Mouse (Mus musculus) forebrain, postnatal 0 days (tissue): ENCODE data around the gene Dctd. TPM values are rescaled to one million over a fixed set of nuclear protein-coding genes. Genes with fewer than 3 reads are reported as not detected.

ENCODE experiments used
- ATAC-seq: fragments of 200-750 bp; cut with Nextera tagmentation; 2 replicates; pipeline ENCODE4 v1.8.0; 2017; ENCODE audit warnings: mild to moderate bottlenecking, moderate library complexity
- DNase-seq: peaks from one replicate; pipeline ENCODE4 v3.0.0-alpha.2; 2015
- H3K27ac ChIP-seq: fragments of 300-500 bp; sonication (generic); 2 replicates; pipeline ENCODE4 v1.5.1; 2014; ENCODE audit warnings: low read depth, mild to moderate bottlenecking, antibody characterized with exemption, low read length, moderate library complexity, mixed read lengths
- H3K27me3 ChIP-seq: fragments of 300-500 bp; sonication (generic); 2 replicates; pipeline ENCODE4 v1.6.1; 2014; ENCODE audit warnings: mild to moderate bottlenecking, low read length, mixed read lengths; ENCODE audit not compliant: insufficient read depth
- H3K36me3 ChIP-seq: fragments of 300-500 bp; sonication (generic); 2 replicates; pipeline ENCODE4 v1.6.1; 2014; ENCODE audit warnings: mild to moderate bottlenecking, moderate library complexity; ENCODE audit not compliant: insufficient read depth
- H3K4me1 ChIP-seq: fragments of 300-500 bp; sonication (generic); 2 replicates; pipeline ENCODE4 v1.6.1; 2014; ENCODE audit warnings: antibody characterized with exemption; ENCODE audit not compliant: insufficient read depth
- H3K4me2 ChIP-seq: fragments of 300-500 bp; sonication (generic); 2 replicates; pipeline ENCODE4 v1.6.1; 2014; ENCODE audit warnings: low read depth, mild to moderate bottlenecking, moderate library complexity
- H3K4me3 ChIP-seq: fragments of 300-500 bp; sonication (generic); 2 replicates; pipeline ENCODE4 v1.5.1; 2014; ENCODE audit warnings: low read depth, low read length, mixed read lengths
- H3K9ac ChIP-seq: fragments of 300-500 bp; sonication (generic); 2 replicates; pipeline ENCODE4 v1.6.1; 2014; ENCODE audit warnings: mild to moderate bottlenecking
- H3K9me3 ChIP-seq: fragments of 300-500 bp; sonication (generic); 2 replicates; pipeline ENCODE4 v1.6.1; 2016; ENCODE audit warnings: low read length
- CTCF ChIP-seq: sonication (generic); IDR thresholded peaks from 2 replicates; pipeline ENCODE4 v1.5.1; 2016; ENCODE audit warnings: antibody characterized with exemption, control low read depth, low read depth
- WGBS: fragments of 180-500 bp; shearing (Covaris S2); extraction: QIAGEN DNeasy Blood & Tissue Kit; methylation state at CpG from one replicate; pipeline ENCODE4 v1.1.7; 2014; 5-methylcytosine and 5-hydroxymethylcytosine counted together
- polyA plus RNA-seq: library from polyadenylated mRNA; unstranded; fragments of >200 nt; fragmentation: Nextera tagmentation; extraction: Ambion mirVana; gene quantifications from 2 replicates; pipeline ENCODE4 v1.2.1, GENCODE M21; 2015
- total RNA-seq: library from RNA; depleted of rRNA; stranded (reverse); fragments of >200 nt; gene quantifications from 2 replicates; pipeline ENCODE4 v1.2.3, GENCODE M21; 2014

The Dctd gene
- total and polyA plus RNA-seq, 2 experiments from 2014 or later = 13.9 to 21.5 TPM

- peaks cover 5% of the 10 kb centered on the region for H3K4me1 ChIP-seq
- peak; percentile 85 for TF ChIP-seq CTCF
Measured at GRCm38 (mm10) chr8:48097131-48097794, 1.6 kb upstream of the Dctd start.

DNA sequence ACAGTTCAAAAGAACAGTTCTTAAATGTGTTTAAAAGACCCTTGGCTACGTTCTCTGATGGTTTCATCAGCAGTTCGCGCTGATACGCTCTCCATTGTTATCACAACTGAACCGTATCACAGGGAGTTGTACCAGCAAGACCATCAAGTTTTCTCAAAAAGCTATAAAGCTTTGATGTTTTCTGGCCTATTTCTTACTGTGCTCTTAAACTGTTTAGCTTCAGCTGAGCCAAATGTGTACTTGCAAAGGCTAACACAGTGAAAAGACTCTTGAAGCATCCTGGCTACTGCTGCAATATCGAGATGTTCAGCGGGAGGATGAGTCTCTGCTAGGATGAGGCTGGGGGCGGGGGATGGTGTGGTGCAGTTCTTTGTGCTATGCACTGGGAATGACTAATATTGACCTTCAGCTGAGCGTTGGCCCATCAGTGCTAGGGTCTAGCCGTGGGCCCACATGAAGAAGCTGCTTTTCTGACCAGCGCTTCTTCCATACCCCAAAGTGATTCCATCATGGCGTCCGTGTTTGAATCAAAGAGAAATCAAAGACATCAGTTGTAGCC, 732 bp upstream of the Dctd start:
- peak overlapping the region; percentile 29; the same call in 1 of the 2 replicates for H3K27ac ChIP-seq
- H3K27me3 ChIP-seq = no peaks in the 10 kb centered on the region
- H3K9me3 ChIP-seq = no peaks in the 10 kb centered on the region
- peak overlapping the region; percentile 59 for H3K4me2 ChIP-seq
- DNase-seq (peak; percentile 55), ATAC-seq (0 out of 2 replicates have a peak, but pooled peaks have one; percentile 3)
- 52% methylated on average over 13 of the region's 13 CpGs for WGBS
- peak overlapping the region; percentile 47 for H3K9ac ChIP-seq
- TF ChIP-seq CTCF = no peak
- H3K36me3 ChIP-seq = no peaks in the 10 kb centered on the region
- H3K4me1 ChIP-seq = peaks cover 5% of the 10 kb centered on the region
- peak overlapping the region; percentile 32 for H3K4me3 ChIP-seq

More at GRCm38 (mm10) chr8:48097131-48097794, 1.6 kb upstream of the Dctd start:
- WGBS = 9% methylated on average over 21 of the region's 21 CpGs
- peak overlapping the region; percentile 59 for H3K4me2 ChIP-seq
- ATAC-seq (peak; percentile 91), DNase-seq (peak; percentile 90)
- H3K9me3 ChIP-seq = no peaks in the 10 kb centered on the region
- no peaks in the 10 kb centered on the region for H3K27me3 ChIP-seq
- peak overlapping the region; percentile 54 for H3K27ac ChIP-seq
- H3K9ac ChIP-seq = peak overlapping the region; percentile 47
- no peaks in the 10 kb centered on the region for H3K36me3 ChIP-seq
- H3K4me3 ChIP-seq = peak overlapping the region; percentile 32

- 61% methylated on average over 14 of the region's 14 CpGs for WGBS
- Histone ChIP-seq H3K4me1 (peaks cover 5% of the 10 kb centered on the region), H3K27ac (no peak overlapping the region), H3K4me2 (no peak overlapping the region), H3K27me3 (no peaks in the 10 kb centered on the region), H3K9me3 (no peaks in the 10 kb centered on the region), H3K36me3 (no peaks in the 10 kb centered on the region), H3K4me3 (no peak overlapping the region), H3K9ac (no peak overlapping the region)
- TF ChIP-seq CTCF = no peak
- DNase-seq (no peak), ATAC-seq (no peak)
Measured at GRCm38 (mm10) chr8:48100100-48100787, 1.4 kb downstream of the Dctd start.

DNA sequence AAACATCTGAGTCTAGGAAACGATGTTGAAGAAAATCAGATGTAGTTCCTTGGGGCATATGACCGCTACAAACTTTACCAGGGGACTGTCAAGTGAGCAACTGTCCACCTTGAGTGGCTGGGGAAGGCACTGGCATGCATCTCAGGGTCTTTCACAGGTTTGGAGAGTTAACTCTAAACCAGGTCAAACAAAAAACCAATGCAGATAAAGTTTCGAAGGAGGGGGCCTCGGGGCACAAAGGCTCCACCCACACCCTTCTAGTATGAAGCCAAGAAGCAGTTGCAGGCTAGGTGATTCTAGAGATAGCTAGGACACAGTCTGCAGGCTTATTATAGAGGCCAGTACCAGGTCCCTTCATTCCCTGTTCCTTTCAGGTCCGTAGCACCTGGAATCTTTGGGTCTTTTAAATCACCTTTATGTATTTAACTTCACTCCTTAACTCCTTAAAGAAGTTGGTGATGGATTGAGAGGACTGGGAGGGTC, 10.5 kb downstream of the Dctd start:
- DNase-seq (no peak), ATAC-seq (0 out of 2 replicates have a peak, but pooled peaks have one; percentile 6)
- no peaks in the 10 kb centered on the region for H3K27me3 ChIP-seq
- H3K9me3 ChIP-seq = no peaks in the 10 kb centered on the region
- H3K4me3 ChIP-seq = peak overlapping the region; percentile 77
- H3K4me2 ChIP-seq = peak overlapping the region; percentile 84
- no peaks in the 10 kb centered on the region for H3K36me3 ChIP-seq
- whole genome bisulfite sequencing = 37% methylated on average over 5 of the region's 5 CpGs
- 0 out of 2 replicates have a peak, but pooled peaks cover 4% of the 10 kb centered on the region for H3K4me1 ChIP-seq
- H3K9ac ChIP-seq = peak overlapping the region; percentile 67
- no peak for TF ChIP-seq CTCF
- no peak overlapping the region for H3K27ac ChIP-seq

DNA sequence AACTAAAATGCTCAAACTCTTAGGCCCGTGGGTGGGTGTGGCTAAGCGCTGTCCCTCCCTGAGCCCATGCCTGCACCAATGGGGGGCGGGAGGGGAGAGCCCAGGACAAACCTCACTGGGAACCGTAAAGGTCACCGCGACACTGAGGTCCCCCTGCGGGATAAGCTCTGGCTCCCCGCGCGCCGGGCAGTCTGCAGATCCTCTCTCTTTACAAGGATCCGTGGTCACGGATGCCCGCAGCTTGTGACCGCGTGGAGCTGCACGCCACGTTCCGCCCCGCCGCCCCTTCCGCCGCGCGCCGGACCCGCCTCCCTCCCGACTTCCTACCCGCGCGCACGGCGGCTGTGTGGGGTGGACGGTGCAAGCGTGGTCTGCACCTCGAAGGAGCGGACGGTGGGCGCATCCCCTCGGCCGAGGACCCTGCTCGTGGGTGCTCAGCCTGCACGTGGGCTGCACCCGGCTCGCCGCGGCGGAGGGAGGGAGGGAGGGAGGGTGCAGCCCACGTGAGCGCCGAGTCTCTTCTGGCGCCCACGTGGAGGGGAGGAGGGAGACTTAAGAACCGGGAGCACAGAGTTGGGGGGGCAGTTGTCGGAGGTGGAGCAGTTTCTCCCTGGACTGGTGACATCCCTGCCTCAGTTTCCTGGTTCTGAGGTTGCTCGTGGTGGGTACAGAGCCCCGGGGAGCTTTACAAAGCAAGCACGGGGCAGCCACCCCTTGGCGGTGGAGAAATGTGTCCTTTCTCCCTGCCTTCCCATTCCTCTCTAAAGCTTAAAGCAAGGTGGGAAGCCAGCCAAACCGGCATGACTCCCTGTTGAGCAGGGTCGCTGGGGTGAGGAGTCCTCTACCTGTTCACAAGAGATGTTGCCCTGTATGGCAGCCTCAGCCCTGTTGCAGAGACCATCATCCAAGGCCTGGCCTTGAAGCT, 11.2 kb downstream of the Dctd start:
- peak overlapping the region; percentile 77 for H3K4me3 ChIP-seq
- peak overlapping the region; percentile 84 for H3K4me2 ChIP-seq
- H3K4me1 ChIP-seq = 0 out of 2 replicates have a peak, but pooled peaks cover 4% of the 10 kb centered on the region
- peak; percentile 78 for DNase-seq
- 4% methylated on average over 57 of the region's 61 CpGs for WGBS
- H3K27me3 ChIP-seq = no peaks in the 10 kb centered on the region
- H3K36me3 ChIP-seq = no peaks in the 10 kb centered on the region
- peak overlapping the region; percentile 67 for H3K9ac ChIP-seq
- peak; percentile 94 for ATAC-seq
- no peak for TF ChIP-seq CTCF
- H3K9me3 ChIP-seq = no peaks in the 10 kb centered on the region
- H3K27ac ChIP-seq = peak overlapping the region; percentile 41; the same call in 1 of the 2 replicates

GRCm38 (mm10) chr8:48114591-48114990, 15.7 kb downstream of the Dctd start:
- Histone ChIP-seq H3K27ac (no peak overlapping the region), H3K4me3 (no peak overlapping the region), H3K4me2 (no peak overlapping the region), H3K9me3 (peaks cover 12% of the 10 kb centered on the region), H3K4me1 (0 out of 2 replicates have a peak, but pooled peaks cover 4% of the 10 kb centered on the region), H3K36me3 (peaks cover 8% of the 10 kb centered on the region), H3K27me3 (no peaks in the 10 kb centered on the region), H3K9ac (no peak overlapping the region)
- 83% methylated on average over 6 of the region's 6 CpGs for WGBS
- TF ChIP-seq CTCF = no peak
- DNase-seq (no peak), ATAC-seq (no peak)
